Mouse (Mus musculus) lung, embryonic 14.5 days (tissue): ENCODE data around the gene Stk10. TPM values are rescaled to one million over a fixed set of nuclear protein-coding genes. Genes with fewer than 3 reads are reported as not detected.

Experiments used
- ATAC-seq: fragments of 200-750 bp; cut with Nextera tagmentation; 2 replicates; pipeline ENCODE4 v1.8.0; 2017; ENCODE audit warnings: mild to moderate bottlenecking, moderate TSS enrichment, moderate library complexity; ENCODE audit not compliant: insufficient read depth
- DNase-seq: peaks from one replicate; pipeline ENCODE4 v3.0.0-alpha.2; 2015
- H3K27ac ChIP-seq: fragments of 300-500 bp; sonication (generic); 2 replicates; pipeline ENCODE4 v1.5.1; 2014; ENCODE audit warnings: low read depth, mild to moderate bottlenecking, moderate library complexity
- H3K27me3 ChIP-seq: fragments of 300-500 bp; sonication (generic); 2 replicates; pipeline ENCODE4 v1.6.1; 2014; ENCODE audit warnings: low read length, control low read depth; ENCODE audit not compliant: insufficient read depth
- H3K36me3 ChIP-seq: fragments of 300-500 bp; sonication (generic); 2 replicates; pipeline ENCODE4 v1.6.1; 2014; ENCODE audit warnings: control low read depth; ENCODE audit not compliant: insufficient read depth
- H3K4me1 ChIP-seq: fragments of 300-500 bp; sonication (generic); 2 replicates; pipeline ENCODE4 v1.6.1; 2014; ENCODE audit warnings: antibody characterized with exemption, control low read depth; ENCODE audit not compliant: insufficient read depth
- H3K4me2 ChIP-seq: fragments of 300-500 bp; sonication (generic); 2 replicates; pipeline ENCODE4 v1.6.1; 2014; ENCODE audit warnings: mild to moderate bottlenecking
- H3K4me3 ChIP-seq: fragments of 300-500 bp; sonication (generic); 2 replicates; pipeline ENCODE4 v1.5.1; 2014; ENCODE audit warnings: low read depth, low read length
- H3K9ac ChIP-seq: fragments of 300-500 bp; sonication (generic); 2 replicates; pipeline ENCODE4 v1.6.1; 2014
- H3K9me3 ChIP-seq: fragments of 300-500 bp; sonication (generic); 2 replicates; pipeline ENCODE4 v1.6.1; 2016; ENCODE audit warnings: low read depth, low read length, control low read depth
- CTCF ChIP-seq: IDR thresholded peaks from 2 replicates; pipeline ENCODE4 v1.5.1; 2016; ENCODE audit warnings: antibody characterized with exemption, low read depth
- WGBS: fragments of 180-500 bp; shearing (Covaris S2); extraction: QIAGEN DNeasy Blood & Tissue Kit; methylation state at CpG from one replicate; pipeline ENCODE4 v1.1.7; 2014; 5-methylcytosine and 5-hydroxymethylcytosine counted together
- polyA plus RNA-seq: library from polyadenylated mRNA; unstranded; fragments of >200 nt; fragmentation: Nextera tagmentation; extraction: Ambion mirVana; gene quantifications from 2 replicates; pipeline ENCODE4 v1.2.1, GENCODE M21; 2014

Gene Stk10
- polyA plus RNA-seq, 1 experiment from 2014 or later = 2.0 TPM

DNA sequence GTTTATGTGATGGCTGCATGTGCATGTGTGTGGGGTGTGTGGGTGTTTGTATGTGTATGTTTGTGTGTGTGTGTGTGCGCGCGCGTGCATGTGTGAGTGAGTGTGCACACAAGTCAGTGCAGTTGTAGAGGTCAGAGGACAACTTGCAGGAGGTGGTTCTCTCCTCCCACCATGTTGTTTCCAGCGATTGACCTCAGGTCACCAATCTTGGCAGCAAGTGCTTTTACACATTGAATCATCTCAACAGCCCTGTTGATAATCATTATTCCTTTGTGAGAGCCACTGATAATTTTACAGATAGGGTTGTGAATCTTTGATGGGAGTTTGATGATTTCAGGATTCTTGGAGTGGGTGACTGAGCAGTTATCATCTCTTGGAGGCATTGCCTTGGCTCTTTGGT, 99.6 kb downstream of the Stk10 start:
- no peak for DNase-seq
- H3K27ac ChIP-seq = no peak overlapping the region
- no peak for TF ChIP-seq CTCF
- ATAC-seq = no peak
- no peaks in the 10 kb centered on the region for H3K27me3 ChIP-seq
- no peaks in the 10 kb centered on the region for H3K36me3 ChIP-seq
- H3K4me1 ChIP-seq = no peaks in the 10 kb centered on the region
- H3K4me2 ChIP-seq = no peak overlapping the region
- H3K9me3 ChIP-seq = no peaks in the 10 kb centered on the region
- H3K4me3 ChIP-seq = no peak overlapping the region
- 91% methylated on average over 5 of the region's 5 CpGs for WGBS
- no peak overlapping the region for H3K9ac ChIP-seq

- no peaks in the 10 kb centered on the region for H3K36me3 ChIP-seq
- H3K9ac ChIP-seq = no peak overlapping the region
- ATAC-seq = no peak
- no peaks in the 10 kb centered on the region for H3K9me3 ChIP-seq
- no peak for DNase-seq
- no peak overlapping the region for H3K4me3 ChIP-seq
- whole genome bisulfite sequencing = 70% methylated on average over 3 of the region's 3 CpGs
- TF ChIP-seq CTCF = peak; percentile 39
- H3K27ac ChIP-seq = no peak overlapping the region
- H3K4me2 ChIP-seq = no peak overlapping the region
- no peaks in the 10 kb centered on the region for H3K4me1 ChIP-seq
- no peaks in the 10 kb centered on the region for H3K27me3 ChIP-seq
Measured at GRCm38 (mm10) chr11:32633542-32633941, 100.4 kb downstream of the Stk10 start.

GRCm38 (mm10) chr11:32634143-32634542, 101.0 kb downstream of the Stk10 start:
- TF ChIP-seq CTCF = no peak
- H3K9ac ChIP-seq = no peak overlapping the region
- H3K27ac ChIP-seq = no peak overlapping the region
- no peak overlapping the region for H3K4me2 ChIP-seq
- no peaks in the 10 kb centered on the region for H3K9me3 ChIP-seq
- H3K4me1 ChIP-seq = no peaks in the 10 kb centered on the region
- H3K4me3 ChIP-seq = no peak overlapping the region
- no peaks in the 10 kb centered on the region for H3K36me3 ChIP-seq
- 45% methylated on average over 2 of the region's 2 CpGs for WGBS
- ATAC-seq (no peak), DNase-seq (no peak)
- H3K27me3 ChIP-seq = no peaks in the 10 kb centered on the region

- TF ChIP-seq CTCF = no peak
Measured at GRCm38 (mm10) chr11:32634842-32635241, 101.7 kb downstream of the Stk10 start.

DNA sequence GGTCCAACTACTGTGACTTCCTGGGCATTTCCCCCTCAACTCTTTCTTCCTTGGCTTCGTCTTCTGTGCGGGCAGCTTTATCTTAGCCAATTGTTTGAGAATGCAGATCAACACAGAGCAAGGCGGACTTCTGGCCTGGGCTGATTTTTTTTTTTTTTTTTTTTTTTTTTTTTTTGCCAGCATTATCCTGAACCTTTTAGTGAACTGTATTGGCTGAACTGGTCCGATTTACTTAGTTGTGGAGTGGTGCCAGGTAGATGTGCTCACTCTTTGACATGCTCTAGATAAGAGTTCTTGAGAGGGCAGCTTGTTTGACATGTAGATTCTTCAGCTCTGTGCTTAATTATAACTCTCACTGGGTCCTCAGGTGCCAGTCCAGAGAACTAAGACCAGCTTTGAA, 103.2 kb downstream of the Stk10 start:
- no peak overlapping the region for H3K9ac ChIP-seq
- no peaks in the 10 kb centered on the region for H3K27me3 ChIP-seq
- no peak overlapping the region for H3K27ac ChIP-seq
- no peak overlapping the region for H3K4me3 ChIP-seq
- peak; percentile 37 for DNase-seq
- H3K4me1 ChIP-seq = peaks cover 3% of the 10 kb centered on the region; the same call in 1 of the 2 replicates
- no peaks in the 10 kb centered on the region for H3K9me3 ChIP-seq
- 38% methylated on average over 4 of the region's 4 CpGs for WGBS
- no peak overlapping the region for H3K4me2 ChIP-seq
- no peak for TF ChIP-seq CTCF
- no peaks in the 10 kb centered on the region for H3K36me3 ChIP-seq
- peak; percentile 42; the same call in 1 of the 2 replicates for ATAC-seq

More at GRCm38 (mm10) chr11:32634842-32635241, 101.7 kb downstream of the Stk10 start:
- Histone ChIP-seq H3K36me3 (no peaks in the 10 kb centered on the region), H3K4me1 (no peaks in the 10 kb centered on the region), H3K4me2 (no peak overlapping the region), H3K4me3 (no peak overlapping the region), H3K9ac (no peak overlapping the region), H3K27me3 (no peaks in the 10 kb centered on the region), H3K9me3 (no peaks in the 10 kb centered on the region), H3K27ac (no peak overlapping the region)
- DNase-seq (no peak), ATAC-seq (no peak)
- WGBS = 52% methylated on average over 2 of the region's 2 CpGs

DNA sequence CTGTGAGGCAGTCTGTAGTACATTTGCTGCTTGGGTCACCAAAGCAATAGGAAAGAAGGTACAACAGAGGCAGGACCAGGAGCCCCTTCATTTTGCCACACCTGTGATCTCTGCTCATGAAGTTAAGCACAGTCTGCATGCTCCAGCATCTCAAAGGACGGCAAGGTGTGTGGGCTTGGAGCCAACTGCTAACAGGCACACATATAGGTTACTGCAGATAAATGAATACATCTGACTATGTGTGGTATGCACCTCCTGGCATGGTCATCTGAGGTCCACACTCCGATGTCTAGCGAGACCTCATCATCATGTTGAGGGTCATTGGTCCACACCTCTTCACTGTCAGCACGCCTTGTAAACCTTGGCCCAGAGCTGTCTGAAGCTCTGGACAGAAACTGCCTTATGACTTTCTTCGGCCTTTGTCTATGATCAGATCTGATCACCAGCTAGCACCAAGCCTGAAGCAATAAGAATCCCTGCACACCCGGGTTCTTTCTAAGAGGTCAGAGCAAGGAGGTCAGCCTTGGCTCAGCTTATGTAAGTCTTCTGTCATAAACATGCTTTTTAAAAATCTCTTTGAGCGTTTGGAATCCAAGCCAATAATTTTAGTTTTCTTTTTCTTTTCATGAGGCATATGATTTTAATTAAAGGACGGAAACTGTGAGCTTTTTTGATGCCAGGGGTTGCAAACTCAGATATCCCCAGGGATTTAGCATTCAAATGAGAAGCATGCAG, 105.6 kb downstream of the Stk10 start:
- Histone ChIP-seq H3K4me3 (no peak overlapping the region), H3K9me3 (no peaks in the 10 kb centered on the region), H3K36me3 (no peaks in the 10 kb centered on the region), H3K9ac (no peak overlapping the region), H3K4me2 (no peak overlapping the region), H3K27ac (no peak overlapping the region), H3K4me1 (peaks cover 7% of the 10 kb centered on the region; the same call in 1 of the 2 replicates), H3K27me3 (no peaks in the 10 kb centered on the region)
- no peak for TF ChIP-seq CTCF
- DNase-seq = no peak
- no peak for ATAC-seq
- WGBS = 74% methylated on average over 8 of the region's 8 CpGs

- Histone ChIP-seq H3K27me3 (no peaks in the 10 kb centered on the region), H3K36me3 (no peaks in the 10 kb centered on the region), H3K4me3 (no peak overlapping the region), H3K9me3 (no peaks in the 10 kb centered on the region), H3K9ac (no peak overlapping the region), H3K27ac (no peak overlapping the region), H3K4me1 (peaks cover 7% of the 10 kb centered on the region; the same call in 1 of the 2 replicates), H3K4me2 (no peak overlapping the region)
- 91% methylated on average over 4 of the region's 4 CpGs for WGBS
- no peak for DNase-seq
- TF ChIP-seq CTCF = no peak
- ATAC-seq = no peak
Measured at GRCm38 (mm10) chr11:32640617-32641016, 107.5 kb downstream of the Stk10 start.
